Mouse (Mus musculus) heart, adult 18-20 months (tissue): Measurements from ENCODE around the gene Tram2. TPM values are rescaled to one million over a fixed set of nuclear protein-coding genes. Genes with fewer than 3 reads are reported as not detected.

Experiments used
- DNase-seq, 2 experiments: peaks; one replicate each; pipeline ENCODE4 v3.0.0; 2021 to 2022; ENCODE audit warnings: mixed read lengths in 1 of 2
- total RNA-seq, 2 experiments: library from RNA; stranded (reverse); gene quantifications; 2 replicates each; pipeline ENCODE4 v1.2.3; 2021

The Tram2 gene
- total RNA-seq, 2 experiments from 2014 or later: 3.9 to 5.2 TPM

- peak in 1 of 2 experiments; percentile 55 for DNase-seq
Measured at GRCm38 (mm10) chr1:21068491-21068890, 10.5 kb downstream of the Tram2 start.

- no peak for DNase-seq
Measured at GRCm38 (mm10) chr1:21067536-21068221, 11.3 kb downstream of the Tram2 start.

- no peak for DNase-seq
Measured at GRCm38 (mm10) chr1:21064153-21064552, 14.9 kb downstream of the Tram2 start.

- DNase-seq: no peak
Measured at GRCm38 (mm10) chr1:21059385-21060109, 19.5 kb downstream of the Tram2 start.

GRCm38 (mm10) chr1:21053009-21053408, 26.0 kb downstream of the Tram2 start:
- DNase-seq: no peak

GRCm38 (mm10) chr1:21052608-21053007, 26.4 kb downstream of the Tram2 start:
- DNase-seq: peak in 1 of 2 experiments; percentile 37

GRCm38 (mm10) chr1:21052132-21052545, 26.9 kb downstream of the Tram2 start:
- DNase-seq: no peak

GRCm38 (mm10) chr1:21049005-21049404, 30.0 kb downstream of the Tram2 start:
- no peak for DNase-seq

GRCm38 (mm10) chr1:21048402-21048801, 30.6 kb downstream of the Tram2 start:
- no peak for DNase-seq

GRCm38 (mm10) chr1:21042461-21042860, 36.6 kb downstream of the Tram2 start:
- DNase-seq: no peak

GRCm38 (mm10) chr1:21040610-21041326, 38.3 kb downstream of the Tram2 start:
- DNase-seq: no peak

GRCm38 (mm10) chr1:21040173-21040572, 38.9 kb downstream of the Tram2 start:
- DNase-seq: no peak

- no peak for DNase-seq
Measured at GRCm38 (mm10) chr1:21039564-21039963, 39.5 kb downstream of the Tram2 start.

- DNase-seq: no peak
Measured at GRCm38 (mm10) chr1:21037881-21038601, 41.0 kb downstream of the Tram2 start.

- no peak for DNase-seq
Measured at GRCm38 (mm10) chr1:21035878-21036277, 43.2 kb downstream of the Tram2 start.

GRCm38 (mm10) chr1:21033792-21034119, 45.3 kb downstream of the Tram2 start:
- no peak for DNase-seq

- no peak for DNase-seq
Measured at GRCm38 (mm10) chr1:21033065-21033791, 45.8 kb downstream of the Tram2 start.

GRCm38 (mm10) chr1:21031650-21032049, 47.4 kb downstream of the Tram2 start:
- DNase-seq: no peak

- no peak for DNase-seq
Measured at GRCm38 (mm10) chr1:21029000-21029399, 50.0 kb downstream of the Tram2 start.

GRCm38 (mm10) chr1:21026534-21026933, 52.5 kb downstream of the Tram2 start:
- DNase-seq: no peak

GRCm38 (mm10) chr1:21025203-21025602, 53.8 kb downstream of the Tram2 start:
- no peak for DNase-seq

GRCm38 (mm10) chr1:21023101-21023500, 55.9 kb downstream of the Tram2 start:
- DNase-seq: no peak
